Mouse (Mus musculus) layer of hippocampus, adult 9-10 months (tissue): ENCODE measurements around the gene Trim63.

Source experiments
- DNase-seq: peaks from one replicate; pipeline ENCODE4 v3.0.0; 2022; ENCODE audit warnings: low spot score

The Trim63 gene

GRCm38 (mm10) chr4:134370649-134371221 lies 55.8 kb downstream of the Trim63 start:
- no peak for DNase-seq

- no peak for DNase-seq
Observed at GRCm38 (mm10) chr4:134371316-134371855, 56.5 kb downstream of the Trim63 start.

GRCm38 (mm10) chr4:134372294-134372747 lies 57.4 kb downstream of the Trim63 start:
- no peak for DNase-seq

- DNase-seq, result no peak
Observed at GRCm38 (mm10) chr4:134373295-134373694, 58.4 kb downstream of the Trim63 start.

GRCm38 (mm10) chr4:134374306-134374705 lies 59.4 kb downstream of the Trim63 start:
- no peak for DNase-seq

GRCm38 (mm10) chr4:134378089-134378615 lies 63.2 kb downstream of the Trim63 start:
- no peak for DNase-seq
